Mouse (Mus musculus): Measurements from ENCODE around the gene Gm4871. TPM values are rescaled to one million over a fixed set of nuclear protein-coding genes. Genes with fewer than 3 reads are reported as not detected.

Gene Gm4871
- not detected in 2 replicates for polyA plus RNA-seq (2012; rRNA removed)

DNA sequence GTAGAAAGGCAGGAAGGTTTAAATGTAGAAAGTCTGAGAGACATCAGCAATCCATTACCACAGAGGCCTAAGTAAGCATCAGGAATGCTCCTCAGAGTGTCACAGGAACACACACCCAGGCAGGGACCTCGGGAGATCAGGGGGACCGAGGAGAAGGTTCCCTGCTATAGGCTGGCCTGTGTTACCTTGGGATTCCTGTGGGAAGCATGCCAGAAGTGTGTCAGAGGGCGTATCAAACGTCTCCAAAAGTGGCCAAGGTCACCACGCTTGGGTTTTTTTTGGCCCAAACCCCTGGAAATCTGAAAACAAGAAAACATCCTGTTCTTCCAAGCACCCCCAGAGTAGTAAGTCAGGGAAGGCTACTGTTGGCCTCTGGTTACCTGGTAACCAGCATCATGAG lies at the start of gene Gm4871:
Gene Gm4871, minus strand, starts transcription at position 364 of the 400 bp plus-strand sequence.

DNA sequence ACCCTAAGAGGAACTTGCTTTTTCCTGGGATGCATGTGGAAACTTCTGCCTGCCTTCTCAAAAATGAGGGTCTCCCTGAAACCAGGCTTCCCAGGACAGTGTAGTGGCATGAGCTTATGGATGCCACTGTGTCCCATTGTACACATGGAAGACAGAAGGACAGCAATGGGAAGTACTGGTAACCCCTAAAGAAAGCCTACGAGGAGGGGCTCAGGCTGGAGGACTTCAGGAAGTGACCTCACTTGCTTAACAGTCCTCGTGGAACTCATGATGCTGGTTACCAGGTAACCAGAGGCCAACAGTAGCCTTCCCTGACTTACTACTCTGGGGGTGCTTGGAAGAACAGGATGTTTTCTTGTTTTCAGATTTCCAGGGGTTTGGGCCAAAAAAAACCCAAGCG lies 10.1 kb upstream of the Gm4871 start, which contains the start of gene 1700018F24Rik:
Gene 1700018F24Rik, plus strand, starts transcription at position 301 of the 400 bp plus-strand sequence.

Other genes with a start within 250 kb of the Gm4871 start
- gene Smurf1, start 66.9 kb downstream of the Gm4871 start, polyA plus RNA-seq (2012; rRNA removed): 20.6 and 23.6 TPM in 2 replicates
- not detected in 2 replicates for gene 1700018F24Rik, start 10.2 kb upstream of the Gm4871 start, polyA plus RNA-seq (2012; rRNA removed)
- gene Arpc1a, start 51.1 kb upstream of the Gm4871 start, polyA plus RNA-seq (2012; rRNA removed): 97.8 and 103 TPM in 2 replicates
- gene Kpna7, start 51.3 kb upstream of the Gm4871 start, polyA plus RNA-seq (2012; rRNA removed): not detected in 2 replicates
- 959 and 1,102 TPM in 2 replicates for gene Arpc1b, start 81.5 kb upstream of the Gm4871 start, polyA plus RNA-seq (2012; rRNA removed)
- 19.0 and 22.0 TPM in 2 replicates for gene Pdap1, start 107.5 kb upstream of the Gm4871 start, polyA plus RNA-seq (2012; rRNA removed)
- gene Bud31, start 107.6 kb upstream of the Gm4871 start, polyA plus RNA-seq (2012; rRNA removed): 35.8 and 40.5 TPM in 2 replicates
- gene Ptcd1, start 134.4 kb upstream of the Gm4871 start, polyA plus RNA-seq (2012; rRNA removed): 11.1 and 13.6 TPM in 2 replicates
- 24.1 and 24.8 TPM in 2 replicates for gene Cpsf4, start 134.5 kb upstream of the Gm4871 start, polyA plus RNA-seq (2012; rRNA removed)
- 162 and 166 TPM in 2 replicates for gene Atp5j2, start 159.3 kb upstream of the Gm4871 start, polyA plus RNA-seq (2012; rRNA removed)
- 2.6 and 2.8 TPM in 2 replicates for gene Zkscan14, start 169.1 kb upstream of the Gm4871 start, polyA plus RNA-seq (2012; rRNA removed)
- 3.8 and 4.0 TPM in 2 replicates for gene Zkscan5, start 171.8 kb upstream of the Gm4871 start, polyA plus RNA-seq (2012; rRNA removed)
- gene Zfp655, start 199.0 kb upstream of the Gm4871 start, polyA plus RNA-seq (2012; rRNA removed): 7.7 and 9.9 TPM in 2 replicates
- gene Zscan25, start 247.7 kb upstream of the Gm4871 start, polyA plus RNA-seq (2012; rRNA removed): 18.9 and 19.1 TPM in 2 replicates

Measured in colon, adult 2 months (tissue).